13 mouse cellular contexts compared by ENCODE assay signal in genomic region chr2:142988691-142989090, GRCm38 (mm10).
DNase-seq lines count a peak whose midpoint lies in the region; ATAC-seq lines count a peak whose summit lies in the region.
"Had no signal": no experiment of that assay in that cellular context is flagged by ENCODE, and none has a peak within 500 bp of the region (broad histone marks: within the 10 kb centered on the region; RNA-seq: fewer than 3 reads in every experiment).

No protein-coding gene starts in this region.

- H3K27ac ChIP-seq in lung, embryonic 15.5 days = no peak overlapping the region
- H3K27ac ChIP-seq in forebrain, embryonic 16.5 days (ENCODE audit: low read length) = no peak overlapping the region
- H3K27ac ChIP-seq in midbrain, embryonic 16.5 days (ENCODE audit: low read length) = no peak overlapping the region
- H3K27ac ChIP-seq: embryonic facial prominence, embryonic 13.5 days; heart, embryonic 13.5 days; liver, embryonic 14.5 days had no signal

- H3K4me1 ChIP-seq in lung, embryonic 15.5 days = no peaks in the 10 kb centered on the region
- H3K4me1 ChIP-seq in forebrain, embryonic 16.5 days (replicated peaks; ENCODE audit: control insufficient read depth, insufficient read depth, low read length) = peaks cover 2% of the 10 kb centered on the region; the same call in 1 of the 2 replicates
- no peaks in the 10 kb centered on the region for H3K4me1 ChIP-seq in midbrain, embryonic 16.5 days (ENCODE audit: control insufficient read depth, insufficient read depth, low read length)
- H3K4me1 ChIP-seq: heart, embryonic 13.5 days had no signal

- peak; percentile 44 for ATAC-seq in frontal cortex, adult (ENCODE audit: low TSS enrichment)
- ATAC-seq in lung, embryonic 15.5 days (ENCODE audit: borderline replicate concordance, extremely low read depth, low FRiP score, low TSS enrichment) = peak; percentile 52; the same call in 1 of the 2 replicates
- peak; percentile 58; the same call in 1 of the 2 replicates for ATAC-seq in forebrain, embryonic 16.5 days
- peak; percentile 62 for ATAC-seq in midbrain, embryonic 16.5 days

- no peak overlapping the region for H3K4me2 ChIP-seq in lung, embryonic 15.5 days
- H3K4me2 ChIP-seq in forebrain, embryonic 16.5 days (ENCODE audit: low read length) = no peak overlapping the region
- H3K4me2 ChIP-seq in midbrain, embryonic 16.5 days (ENCODE audit: low read length) = no peak overlapping the region
- H3K4me2 ChIP-seq: embryonic facial prominence, embryonic 13.5 days; heart, embryonic 13.5 days had no signal

- no peaks in the 10 kb centered on the region for H3K36me3 ChIP-seq in lung, embryonic 15.5 days
- no peaks in the 10 kb centered on the region for H3K36me3 ChIP-seq in forebrain, embryonic 16.5 days (ENCODE audit: control insufficient read depth, insufficient read depth)
- no peaks in the 10 kb centered on the region for H3K36me3 ChIP-seq in midbrain, embryonic 16.5 days (ENCODE audit: control insufficient read depth, insufficient read depth, low read length)
- H3K36me3 ChIP-seq: embryonic facial prominence, embryonic 13.5 days; heart, embryonic 13.5 days had no signal

- WGBS in lung, embryonic 15.5 days = 28% methylated on average over 3 of the region's 3 CpGs
- WGBS in forebrain, embryonic 16.5 days = 10% methylated on average over 3 of the region's 3 CpGs
- 38% methylated on average over 3 of the region's 3 CpGs for WGBS in midbrain, embryonic 16.5 days

- H3K9ac ChIP-seq in lung, embryonic 15.5 days = no peak overlapping the region
- no peak overlapping the region for H3K9ac ChIP-seq in forebrain, embryonic 16.5 days (replicated peaks; ENCODE audit: low read depth, low read length)
- no peak overlapping the region for H3K9ac ChIP-seq in midbrain, embryonic 16.5 days (ENCODE audit: low read depth, low read length)
- H3K9ac ChIP-seq: embryonic facial prominence, embryonic 13.5 days; heart, embryonic 13.5 days; liver, embryonic 14.5 days had no signal

- DNase-seq in frontal cortex, postnatal 25 days (ENCODE audit: low spot score in 2 of 2) = no peak
- no peak for DNase-seq in lung, postnatal 25 days (ENCODE audit: low spot score)
- no peak for DNase-seq in adrenal gland, postnatal 36 days
- DNase-seq: cerebellum, adult 8-10 months; right cerebral cortex, postnatal 25 days had no signal

- H3K27me3 ChIP-seq in lung, embryonic 15.5 days = no peaks in the 10 kb centered on the region
- no peaks in the 10 kb centered on the region for H3K27me3 ChIP-seq in forebrain, embryonic 16.5 days (replicated peaks; ENCODE audit: control insufficient read depth, insufficient read depth, low read length)
- no peaks in the 10 kb centered on the region for H3K27me3 ChIP-seq in midbrain, embryonic 16.5 days (ENCODE audit: control insufficient read depth, insufficient read depth, low read depth, low read length)
- H3K27me3 ChIP-seq: embryonic facial prominence, embryonic 13.5 days; heart, embryonic 13.5 days had no signal

- H3K9me3 ChIP-seq in lung, embryonic 15.5 days = no peaks in the 10 kb centered on the region
- H3K9me3 ChIP-seq in forebrain, embryonic 16.5 days (ENCODE audit: control insufficient read depth, low read length) = no peaks in the 10 kb centered on the region
- no peaks in the 10 kb centered on the region for H3K9me3 ChIP-seq in midbrain, embryonic 16.5 days (replicated peaks; ENCODE audit: control insufficient read depth, low read length, poor library complexity, severe bottlenecking)
- H3K9me3 ChIP-seq: embryonic facial prominence, embryonic 13.5 days; heart, embryonic 13.5 days had no signal

- H3K4me3 ChIP-seq in lung, embryonic 15.5 days = no peak overlapping the region
- no peak overlapping the region for H3K4me3 ChIP-seq in forebrain, embryonic 16.5 days (replicated peaks; ENCODE audit: low read length)
- H3K4me3 ChIP-seq in midbrain, embryonic 16.5 days (ENCODE audit: low read depth, low read length) = no peak overlapping the region
- H3K4me3 ChIP-seq: embryonic facial prominence, embryonic 13.5 days; heart, embryonic 13.5 days; myocyte had no signal
